Mouse (Mus musculus) limb, embryonic 13.5 days (tissue): Measurements from ENCODE around the gene Commd7. TPM values are rescaled to one million over a fixed set of nuclear protein-coding genes. Genes with fewer than 3 reads are reported as not detected.
A peak's percentile ranks its signal among the peaks of the same experiment; 100 is the strongest.

Experiments used
- ATAC-seq: fragments of 200-750 bp; cut with Nextera tagmentation; 2 replicates; pipeline ENCODE4 v1.8.0; 2017; ENCODE audit warnings: low read depth, moderate number of reproducible peaks, moderate TSS enrichment; ENCODE audit not compliant: low FRiP score
- H3K27ac ChIP-seq: fragments of 300-500 bp; sonication (generic); 2 replicates; pipeline ENCODE4 v1.5.1; 2015; ENCODE audit warnings: inconsistent platforms, mild to moderate bottlenecking, moderate library complexity
- H3K27me3 ChIP-seq: fragments of 300-500 bp; sonication (generic); 2 replicates; pipeline ENCODE4 v1.6.1; 2015; ENCODE audit warnings: mild to moderate bottlenecking, inconsistent platforms
- H3K36me3 ChIP-seq: fragments of 300-500 bp; sonication (generic); 2 replicates; pipeline ENCODE4 v1.6.1; 2015; ENCODE audit warnings: inconsistent platforms, mild to moderate bottlenecking, moderate library complexity
- H3K4me1 ChIP-seq: fragments of 300-500 bp; sonication (generic); 2 replicates; pipeline ENCODE4 v1.6.1; 2015; ENCODE audit warnings: inconsistent platforms
- H3K4me2 ChIP-seq: fragments of 300-500 bp; sonication (generic); replicated peaks from 2 replicates; pipeline ENCODE4 v1.6.1; 2015; ENCODE audit warnings: inconsistent platforms, mild to moderate bottlenecking, moderate library complexity
- H3K4me3 ChIP-seq: fragments of 300-500 bp; sonication (generic); 2 replicates; pipeline ENCODE4 v1.5.1; 2015; ENCODE audit warnings: moderate library complexity, mild to moderate bottlenecking, inconsistent platforms
- H3K9ac ChIP-seq: fragments of 300-500 bp; sonication (generic); 2 replicates; pipeline ENCODE4 v1.6.1; 2015; ENCODE audit warnings: mild to moderate bottlenecking, inconsistent platforms
- H3K9me3 ChIP-seq: fragments of 300-500 bp; sonication (generic); 2 replicates; pipeline ENCODE4 v1.6.1; 2016; ENCODE audit warnings: inconsistent platforms
- WGBS: fragments of 180-500 bp; shearing (Covaris S2); methylation state at CpG from one replicate; pipeline ENCODE4 v1.1.7; 2015; 5-methylcytosine and 5-hydroxymethylcytosine counted together
- polyA plus RNA-seq: library from polyadenylated mRNA; unstranded; fragments of >200 nt; fragmentation: Nextera tagmentation; extraction: Ambion mirVana; gene quantifications from 2 replicates; pipeline ENCODE4 v1.2.1, GENCODE M21; 2015

The Commd7 gene
- polyA plus RNA-seq, 1 experiment from 2014 or later: 79.4 TPM

- H3K9ac ChIP-seq: peak overlapping the region; percentile 76
- peaks cover 4% of the 10 kb centered on the region; the same call in 1 of the 2 replicates for H3K27me3 ChIP-seq
- peak; percentile 21; the same call in 1 of the 2 replicates for ATAC-seq
- peak overlapping the region; percentile 98 for H3K4me2 ChIP-seq
- WGBS: 2% methylated on average over 28 of the region's 28 CpGs
- no peaks in the 10 kb centered on the region for H3K9me3 ChIP-seq
- no peak overlapping the region for H3K27ac ChIP-seq
- H3K36me3 ChIP-seq: no peaks in the 10 kb centered on the region
- H3K4me1 ChIP-seq: peaks cover 11% of the 10 kb centered on the region
- peak overlapping the region; percentile 80 for H3K4me3 ChIP-seq
Measured at GRCm38 (mm10) chr2:153650014-153650687, 17.6 kb upstream of the Commd7 start.

- peak; percentile 90 for ATAC-seq
- Histone ChIP-seq H3K4me3 (peak within 1 kb of the TSS; percentile 80), H3K27ac (peak within 1 kb of the TSS; percentile 39; the same call in 1 of the 2 replicates), H3K9ac (peak within 1 kb of the TSS; percentile 76), H3K36me3 (no peaks in the 10 kb centered on the region), H3K4me2 (peak within 1 kb of the TSS; percentile 98), H3K27me3 (peaks cover 4% of the 10 kb centered on the region; the same call in 1 of the 2 replicates), H3K4me1 (peaks cover 11% of the 10 kb centered on the region), H3K9me3 (no peaks in the 10 kb centered on the region)
- under 1% methylated on average over 84 of the region's 93 CpGs for WGBS
Measured at GRCm38 (mm10) chr2:153649298-153650013, 16.9 kb upstream of the Commd7 start, which contains the start of gene Dnmt3b. Gene Dnmt3b (plus strand): TSS chr2:153649450.

- peak overlapping the region; percentile 76 for H3K9ac ChIP-seq
- H3K4me1 ChIP-seq: peaks cover 11% of the 10 kb centered on the region
- no peaks in the 10 kb centered on the region for H3K9me3 ChIP-seq
- peak overlapping the region; percentile 98 for H3K4me2 ChIP-seq
- peaks cover 4% of the 10 kb centered on the region; the same call in 1 of the 2 replicates for H3K27me3 ChIP-seq
- H3K27ac ChIP-seq: no peak overlapping the region; the same call in 1 of the 2 replicates
- WGBS: 15% methylated on average over 14 of the region's 14 CpGs
- no peak for ATAC-seq
- H3K4me3 ChIP-seq: peak overlapping the region; percentile 80
- H3K36me3 ChIP-seq: no peaks in the 10 kb centered on the region
Measured at GRCm38 (mm10) chr2:153648773-153649297, 16.3 kb upstream of the Commd7 start.

DNA sequence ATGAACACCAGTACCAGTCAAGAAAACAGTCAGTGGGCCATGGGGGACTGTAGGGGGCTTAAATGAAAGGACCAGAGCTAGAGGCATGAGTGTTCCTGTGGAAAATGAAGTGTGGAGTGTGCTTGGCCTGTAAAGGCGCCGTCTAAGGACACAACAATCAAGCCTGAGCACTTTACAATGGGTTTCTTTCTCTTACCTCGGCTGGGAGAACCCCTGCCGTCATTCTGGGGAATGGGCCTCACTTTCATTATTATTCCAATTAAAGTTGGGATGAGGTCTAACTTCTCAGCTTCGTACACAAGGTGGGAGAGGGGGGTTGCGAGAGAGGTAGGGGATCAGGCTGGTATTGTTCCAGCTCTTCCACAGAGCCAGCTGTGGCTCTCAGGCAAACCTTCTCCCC, 10.4 kb upstream of the Commd7 start:
- Histone ChIP-seq H3K9ac (no peak overlapping the region), H3K27ac (no peak overlapping the region), H3K4me1 (peaks cover 7% of the 10 kb centered on the region; the same call in 1 of the 2 replicates), H3K4me3 (no peak overlapping the region), H3K27me3 (no peaks in the 10 kb centered on the region), H3K36me3 (no peaks in the 10 kb centered on the region), H3K4me2 (no peak overlapping the region), H3K9me3 (no peaks in the 10 kb centered on the region)
- 39% methylated on average over 6 of the region's 6 CpGs for WGBS
- no peak for ATAC-seq

GRCm38 (mm10) chr2:153642496-153642895, 9.9 kb upstream of the Commd7 start:
- WGBS: 27% methylated on average over 3 of the region's 3 CpGs

DNA sequence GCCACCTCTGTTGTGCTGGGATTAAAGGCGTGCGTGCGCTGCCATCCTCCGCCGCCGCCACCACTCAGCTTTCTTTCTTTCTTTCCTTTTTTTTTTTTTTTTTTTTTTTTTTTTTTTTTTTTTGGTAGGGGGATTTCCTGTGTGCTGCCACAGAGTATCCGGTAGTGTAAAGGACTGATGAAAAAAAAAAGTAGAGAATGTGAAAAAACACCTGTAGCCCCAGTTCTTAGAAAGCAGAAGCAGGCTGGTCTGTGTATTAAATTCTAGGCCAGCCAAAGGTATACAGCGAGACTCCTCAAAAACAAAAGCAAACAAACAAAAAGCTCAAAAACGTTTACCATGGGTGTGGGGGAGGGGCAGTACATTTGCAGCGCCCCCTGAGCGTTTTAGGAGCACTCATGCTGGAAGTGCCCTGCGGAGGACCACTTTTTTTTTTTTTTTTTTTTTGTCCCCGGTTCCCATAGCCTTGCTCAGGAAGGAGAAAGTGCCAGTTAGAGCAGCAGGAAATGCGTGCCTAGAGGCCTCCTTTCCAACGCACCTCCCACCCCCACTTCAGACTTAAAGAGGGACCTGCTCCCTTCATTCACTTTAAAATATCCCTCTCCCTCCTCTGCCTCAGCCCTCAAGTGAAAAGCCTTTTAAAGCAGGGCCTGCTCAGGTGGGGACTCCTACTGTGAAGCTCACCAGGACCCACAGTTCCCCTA, 6.5 kb upstream of the Commd7 start:
- Histone ChIP-seq H3K36me3 (no peaks in the 10 kb centered on the region), H3K27ac (no peak overlapping the region), H3K9me3 (no peaks in the 10 kb centered on the region), H3K9ac (no peak overlapping the region), H3K27me3 (no peaks in the 10 kb centered on the region), H3K4me3 (no peak overlapping the region), H3K4me2 (no peak overlapping the region), H3K4me1 (peaks cover 7% of the 10 kb centered on the region; the same call in 1 of the 2 replicates)
- ATAC-seq: no peak
- WGBS: 32% methylated on average over 15 of the region's 15 CpGs

More at GRCm38 (mm10) chr2:153642496-153642895, 9.9 kb upstream of the Commd7 start:
- no peaks in the 10 kb centered on the region for H3K27me3 ChIP-seq
- no peaks in the 10 kb centered on the region for H3K36me3 ChIP-seq
- peaks cover 7% of the 10 kb centered on the region; the same call in 1 of the 2 replicates for H3K4me1 ChIP-seq
- H3K4me3 ChIP-seq: no peak overlapping the region
- no peaks in the 10 kb centered on the region for H3K9me3 ChIP-seq
- H3K4me2 ChIP-seq: no peak overlapping the region
- ATAC-seq: no peak
- no peak overlapping the region for H3K9ac ChIP-seq
- no peak overlapping the region for H3K27ac ChIP-seq

DNA sequence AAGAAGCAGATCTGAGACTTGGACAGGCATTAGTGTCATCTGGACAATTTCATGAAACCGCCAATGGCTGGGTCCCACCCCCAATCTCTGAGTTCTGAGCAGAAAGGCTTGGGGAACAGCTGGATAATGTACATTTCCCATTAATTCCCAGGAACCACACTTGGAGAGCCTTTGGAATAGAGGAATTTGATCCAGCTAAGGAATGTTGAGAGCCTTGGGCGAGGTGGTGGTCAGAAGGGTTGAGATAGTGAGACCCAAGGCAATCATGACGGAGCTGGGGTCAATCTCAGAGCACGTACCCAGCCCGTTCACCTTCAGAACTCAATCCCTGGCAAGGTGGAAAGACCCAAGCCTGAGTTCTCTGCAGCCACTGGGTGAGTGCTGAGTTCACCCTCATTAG, 678 bp upstream of the Commd7 start:
- H3K9ac ChIP-seq: no peak overlapping the region
- H3K27ac ChIP-seq: no peak overlapping the region
- H3K9me3 ChIP-seq: no peaks in the 10 kb centered on the region
- peaks cover 16% of the 10 kb centered on the region for H3K4me1 ChIP-seq
- peaks cover 11% of the 10 kb centered on the region for H3K36me3 ChIP-seq
- 87% methylated on average over 5 of the region's 5 CpGs for WGBS
- H3K4me2 ChIP-seq: peak overlapping the region; percentile 73
- peak overlapping the region; percentile 88 for H3K4me3 ChIP-seq
- ATAC-seq: no peak
- H3K27me3 ChIP-seq: no peaks in the 10 kb centered on the region

DNA sequence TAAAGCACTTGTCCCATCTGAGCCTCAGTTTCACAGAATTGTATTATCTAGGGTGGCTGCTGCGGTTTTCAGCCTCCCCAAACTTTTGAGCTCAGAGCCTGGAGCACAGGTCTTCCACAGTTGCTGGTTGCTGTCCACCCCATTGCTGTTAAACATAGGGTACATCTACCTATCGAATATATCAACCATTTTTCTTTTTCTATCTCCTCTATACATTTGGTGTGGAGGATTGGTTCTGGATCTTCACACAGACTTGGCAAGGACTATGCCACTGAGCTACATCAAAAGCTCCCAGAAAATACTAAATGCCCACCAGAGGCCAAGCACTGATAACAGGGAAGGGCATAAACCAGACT, 268 bp upstream of the Commd7 start:
- no peaks in the 10 kb centered on the region for H3K9me3 ChIP-seq
- H3K27me3 ChIP-seq: no peaks in the 10 kb centered on the region
- peak; percentile 41; the same call in 1 of the 2 replicates for ATAC-seq
- H3K27ac ChIP-seq: peak overlapping the region; percentile 90; the same call in 1 of the 2 replicates
- WGBS: 33% methylated on average over 2 of the region's 2 CpGs
- peak overlapping the region; percentile 92 for H3K9ac ChIP-seq
- H3K4me2 ChIP-seq: peak overlapping the region; percentile 73
- H3K4me3 ChIP-seq: peak overlapping the region; percentile 88
- peaks cover 15% of the 10 kb centered on the region for H3K36me3 ChIP-seq
- peaks cover 16% of the 10 kb centered on the region for H3K4me1 ChIP-seq

DNA sequence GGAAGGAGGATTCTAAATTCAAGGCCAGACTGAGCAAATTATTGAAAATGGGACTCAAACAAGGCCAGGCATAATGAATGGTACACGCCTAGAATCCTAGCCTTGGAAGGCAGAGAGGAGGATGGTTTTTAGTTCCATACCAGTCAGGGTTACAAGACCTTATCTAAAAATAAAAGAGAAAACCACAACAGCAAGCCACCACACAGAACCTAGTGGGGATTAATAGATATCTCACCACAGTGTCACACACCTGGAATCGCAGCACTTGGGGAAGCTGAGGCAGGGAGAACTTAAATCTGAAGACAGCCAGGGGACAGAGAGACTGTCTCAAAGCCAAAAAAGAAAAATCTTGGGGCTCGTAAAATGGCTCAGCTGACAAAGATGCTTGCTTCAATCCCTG, 1.6 kb downstream of the Commd7 start:
- Histone ChIP-seq H3K4me1 (peaks cover 16% of the 10 kb centered on the region), H3K36me3 (peaks cover 34% of the 10 kb centered on the region), H3K9me3 (no peaks in the 10 kb centered on the region), H3K4me3 (no peak overlapping the region), H3K27me3 (no peaks in the 10 kb centered on the region), H3K4me2 (no peak overlapping the region), H3K27ac (no peak overlapping the region), H3K9ac (no peak overlapping the region)
- 82% methylated on average over 3 of the region's 3 CpGs for WGBS
- ATAC-seq: no peak

DNA sequence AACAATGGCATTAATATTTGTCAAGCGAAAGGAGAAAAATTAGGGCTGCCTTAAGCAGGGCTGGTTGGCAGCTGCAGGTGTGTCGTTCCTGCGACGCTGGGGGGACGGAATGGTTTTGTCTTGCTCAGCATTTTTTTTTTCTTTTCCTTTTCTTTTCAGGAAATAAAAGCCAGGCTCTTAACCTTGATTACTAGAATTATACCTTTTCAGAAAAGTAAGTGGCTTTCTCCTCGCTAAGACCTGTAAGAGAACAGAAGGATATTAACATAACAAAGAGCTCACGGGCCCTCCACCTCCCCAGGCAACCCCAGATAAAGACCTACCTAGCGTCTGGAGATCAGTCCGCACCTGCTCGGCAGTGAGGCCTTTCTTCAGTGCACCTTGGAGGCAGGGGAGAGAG, 10.1 kb downstream of the Commd7 start:
- H3K9me3 ChIP-seq: no peaks in the 10 kb centered on the region
- H3K9ac ChIP-seq: no peak overlapping the region
- no peak overlapping the region for H3K4me3 ChIP-seq
- ATAC-seq: no peak
- no peak overlapping the region for H3K4me2 ChIP-seq
- peaks cover 97% of the 10 kb centered on the region for H3K36me3 ChIP-seq
- 68% methylated on average over 10 of the region's 10 CpGs for WGBS
- no peaks in the 10 kb centered on the region for H3K27me3 ChIP-seq
- no peaks in the 10 kb centered on the region for H3K4me1 ChIP-seq
- H3K27ac ChIP-seq: no peak overlapping the region

- no peak overlapping the region for H3K27ac ChIP-seq
- H3K36me3 ChIP-seq: peaks cover 77% of the 10 kb centered on the region
- H3K4me2 ChIP-seq: no peak overlapping the region
- 81% methylated on average over 10 of the region's 10 CpGs for WGBS
- H3K4me1 ChIP-seq: no peaks in the 10 kb centered on the region
- ATAC-seq: no peak
- H3K27me3 ChIP-seq: no peaks in the 10 kb centered on the region
- H3K9ac ChIP-seq: no peak overlapping the region
- H3K9me3 ChIP-seq: no peaks in the 10 kb centered on the region
- H3K4me3 ChIP-seq: no peak overlapping the region
Measured at GRCm38 (mm10) chr2:153618889-153619288, 13.7 kb downstream of the Commd7 start.

GRCm38 (mm10) chr2:153618439-153618838, 14.1 kb downstream of the Commd7 start:
- no peaks in the 10 kb centered on the region for H3K27me3 ChIP-seq
- no peaks in the 10 kb centered on the region for H3K4me1 ChIP-seq
- no peaks in the 10 kb centered on the region for H3K9me3 ChIP-seq
- WGBS: 92% methylated on average over 6 of the region's 6 CpGs
- H3K36me3 ChIP-seq: peaks cover 73% of the 10 kb centered on the region
- H3K4me3 ChIP-seq: no peak overlapping the region
- no peak overlapping the region for H3K4me2 ChIP-seq
- ATAC-seq: no peak
- H3K27ac ChIP-seq: no peak overlapping the region
- H3K9ac ChIP-seq: no peak overlapping the region
